Mouse (Mus musculus): ENCODE measurements at regions not wholly inside any gene's neighbourhood (a gene's known extent, or its start where the extent isn't known, plus 50 kb on each side); places are given as distances from the start of the nearest gene placed in this dataset.

DNA sequence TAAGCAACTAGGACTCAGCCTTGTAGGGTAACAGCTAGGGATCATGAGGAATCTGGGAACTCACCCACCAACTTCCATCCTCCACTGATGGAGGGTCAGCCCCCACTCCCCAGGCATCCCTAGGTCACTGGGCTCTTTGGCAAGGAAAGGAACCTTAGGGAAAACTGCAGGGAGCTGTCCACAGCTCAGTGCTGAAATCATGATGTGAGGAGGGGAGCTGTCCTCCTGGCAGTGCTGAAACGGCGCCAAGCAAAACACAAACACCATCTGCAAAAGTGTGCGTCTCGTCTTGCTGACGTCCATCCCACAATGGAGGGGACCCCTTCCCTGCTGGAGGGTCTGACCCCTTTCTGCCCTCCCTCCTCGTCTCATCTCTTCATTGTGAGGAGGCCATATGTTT is 68.6 kb upstream of the Rph3a start:
- DNase-seq (ENCODE audit: low spot score) (peak; percentile 59), ATAC-seq (no peak)
- peaks cover 2% of the 10 kb centered on the region; the same call in 1 of the 2 replicates for H3K4me1 ChIP-seq (ENCODE audit: control insufficient read depth, insufficient read depth, low read length)
- H3K4me2 ChIP-seq (ENCODE audit: low read length), result no peak overlapping the region
- no peak overlapping the region for H3K4me3 ChIP-seq (ENCODE audit: low read depth, low read length)
- no peaks in the 10 kb centered on the region for H3K27me3 ChIP-seq (replicated peaks; ENCODE audit: control insufficient read depth, insufficient read depth, low read length)
- H3K36me3 ChIP-seq (ENCODE audit: control insufficient read depth, insufficient read depth, low read length), result no peaks in the 10 kb centered on the region
- no peak overlapping the region for H3K27ac ChIP-seq (ENCODE audit: low read depth, low read length)
- no peak overlapping the region for H3K9ac ChIP-seq (ENCODE audit: low read length)
- WGBS, result 15% methylated on average over 6 of the region's 6 CpGs
- H3K9me3 ChIP-seq (replicated peaks; ENCODE audit: control insufficient read depth, low read length), result no peaks in the 10 kb centered on the region

DNA sequence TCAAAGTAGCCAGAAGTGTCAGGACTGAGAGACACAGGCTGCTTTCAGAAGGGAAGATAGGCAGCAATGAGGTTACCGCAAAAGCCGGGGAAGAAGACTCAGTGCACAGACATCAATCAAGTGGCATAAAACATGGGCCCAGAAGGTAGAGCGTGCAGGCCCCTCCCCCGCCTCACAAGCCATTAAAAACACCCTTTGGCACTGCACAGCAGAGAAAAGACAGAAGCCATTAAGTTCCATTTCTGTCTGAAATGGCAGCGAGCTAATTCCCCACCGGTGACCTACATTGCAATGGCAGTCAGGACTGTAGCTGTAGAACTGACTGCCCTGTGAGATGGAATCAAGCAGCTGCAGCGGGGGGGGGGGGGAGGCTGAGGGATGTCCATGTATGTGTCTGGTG is 66.8 kb upstream of the Rph3a start:
- no peaks in the 10 kb centered on the region for H3K9me3 ChIP-seq (replicated peaks; ENCODE audit: control insufficient read depth, low read length)
- H3K9ac ChIP-seq (ENCODE audit: low read length), result no peak overlapping the region
- H3K36me3 ChIP-seq (ENCODE audit: control insufficient read depth, insufficient read depth, low read length), result no peaks in the 10 kb centered on the region
- peaks cover 2% of the 10 kb centered on the region; the same call in 1 of the 2 replicates for H3K4me1 ChIP-seq (ENCODE audit: control insufficient read depth, insufficient read depth, low read length)
- DNase-seq (ENCODE audit: low spot score) (peak; percentile 33), ATAC-seq (no peak)
- H3K4me2 ChIP-seq (ENCODE audit: low read length), result no peak overlapping the region
- WGBS, result 73% methylated on average over 6 of the region's 7 CpGs
- H3K4me3 ChIP-seq (ENCODE audit: low read depth, low read length), result no peak overlapping the region
- H3K27ac ChIP-seq (ENCODE audit: low read depth, low read length), result 0 out of 2 replicates have a peak overlapping the region, but pooled peaks have one; percentile 55
- no peaks in the 10 kb centered on the region for H3K27me3 ChIP-seq (replicated peaks; ENCODE audit: control insufficient read depth, insufficient read depth, low read length)

GRCm38 (mm10) chr5:121068821-121069220 is 58.9 kb upstream of the Rph3a start:
- WGBS, result under 1% methylated on average over 11 of the region's 11 CpGs
- Histone ChIP-seq H3K36me3 (ENCODE audit: control insufficient read depth, insufficient read depth, low read length) (no peaks in the 10 kb centered on the region), H3K4me2 (ENCODE audit: low read length) (no peak overlapping the region), H3K27me3 (replicated peaks; ENCODE audit: control insufficient read depth, insufficient read depth, low read length) (no peaks in the 10 kb centered on the region; the same call in 1 of the 2 replicates), H3K9me3 (replicated peaks; ENCODE audit: control insufficient read depth, low read length) (no peaks in the 10 kb centered on the region), H3K4me1 (ENCODE audit: control insufficient read depth, insufficient read depth, low read length) (peaks cover 5% of the 10 kb centered on the region; the same call in 1 of the 2 replicates), H3K4me3 (ENCODE audit: low read depth, low read length) (no peak overlapping the region), H3K9ac (ENCODE audit: low read length) (no peak overlapping the region), H3K27ac (ENCODE audit: low read depth, low read length) (no peak overlapping the region; the same call in 1 of the 2 replicates)
- DNase-seq (ENCODE audit: low spot score) (peak; percentile 46), ATAC-seq (peak; percentile 20; the same call in 1 of the 2 replicates)

GRCm38 (mm10) chr5:121064721-121065120 is 54.8 kb upstream of the Rph3a start:
- H3K9me3 ChIP-seq (replicated peaks; ENCODE audit: control insufficient read depth, low read length), result no peaks in the 10 kb centered on the region
- H3K4me2 ChIP-seq (ENCODE audit: low read length), result no peak overlapping the region
- no peak overlapping the region for H3K9ac ChIP-seq (ENCODE audit: low read length)
- H3K36me3 ChIP-seq (ENCODE audit: control insufficient read depth, insufficient read depth, low read length), result no peaks in the 10 kb centered on the region
- H3K4me3 ChIP-seq (ENCODE audit: low read depth, low read length), result no peak overlapping the region
- no peak for DNase-seq (ENCODE audit: low spot score)
- no peak for ATAC-seq
- no peaks in the 10 kb centered on the region; the same call in 1 of the 2 replicates for H3K27me3 ChIP-seq (replicated peaks; ENCODE audit: control insufficient read depth, insufficient read depth, low read length)
- WGBS, result 60% methylated on average over 12 of the region's 12 CpGs
- H3K4me1 ChIP-seq (ENCODE audit: control insufficient read depth, insufficient read depth, low read length), result peaks cover 5% of the 10 kb centered on the region; the same call in 1 of the 2 replicates
- no peak overlapping the region for H3K27ac ChIP-seq (ENCODE audit: low read depth, low read length)

- Histone ChIP-seq H3K4me3 (ENCODE audit: low read depth, low read length) (no peak overlapping the region), H3K4me2 (ENCODE audit: low read length) (no peak overlapping the region), H3K27ac (ENCODE audit: low read depth, low read length) (no peak overlapping the region), H3K36me3 (ENCODE audit: control insufficient read depth, insufficient read depth, low read length) (no peaks in the 10 kb centered on the region), H3K9me3 (replicated peaks; ENCODE audit: control insufficient read depth, low read length) (no peaks in the 10 kb centered on the region), H3K9ac (ENCODE audit: low read length) (no peak overlapping the region), H3K4me1 (ENCODE audit: control insufficient read depth, insufficient read depth, low read length) (no peaks in the 10 kb centered on the region), H3K27me3 (replicated peaks; ENCODE audit: control insufficient read depth, insufficient read depth, low read length) (no peaks in the 10 kb centered on the region; the same call in 1 of the 2 replicates)
- 46% methylated on average over 4 of the region's 4 CpGs for WGBS
- ATAC-seq (no peak), DNase-seq (ENCODE audit: low spot score) (no peak)
Observed at GRCm38 (mm10) chr5:121062930-121063584, 53.2 kb upstream of the Rph3a start.

DNA sequence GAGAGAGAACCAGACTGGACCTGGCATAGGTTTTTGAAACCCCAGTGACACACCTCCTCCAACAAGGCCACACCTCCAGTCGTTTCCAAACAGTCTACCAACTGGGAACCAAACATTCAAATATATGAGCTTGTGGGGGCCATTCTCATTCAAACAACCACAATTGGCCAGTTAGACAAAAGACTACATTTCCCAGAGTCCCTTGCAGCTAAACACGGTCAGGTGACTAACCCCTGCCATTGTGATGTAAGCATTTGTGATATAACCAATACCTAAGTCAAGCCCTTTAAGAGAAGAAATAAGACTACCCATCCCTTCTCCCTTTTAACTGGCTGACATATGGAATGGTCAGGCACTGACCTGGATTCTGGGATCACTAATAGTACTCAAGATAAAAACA is 51.8 kb upstream of the Rph3a start:
- Histone ChIP-seq H3K4me2 (ENCODE audit: low read length) (no peak overlapping the region), H3K9me3 (replicated peaks; ENCODE audit: control insufficient read depth, low read length) (no peaks in the 10 kb centered on the region), H3K27ac (ENCODE audit: low read depth, low read length) (no peak overlapping the region), H3K36me3 (ENCODE audit: control insufficient read depth, insufficient read depth, low read length) (no peaks in the 10 kb centered on the region), H3K4me1 (ENCODE audit: control insufficient read depth, insufficient read depth, low read length) (no peaks in the 10 kb centered on the region), H3K27me3 (replicated peaks; ENCODE audit: control insufficient read depth, insufficient read depth, low read length) (no peaks in the 10 kb centered on the region; the same call in 1 of the 2 replicates), H3K4me3 (ENCODE audit: low read depth, low read length) (no peak overlapping the region), H3K9ac (ENCODE audit: low read length) (no peak overlapping the region)
- WGBS, result 70% methylated on average over 2 of the region's 2 CpGs
- DNase-seq (ENCODE audit: low spot score) (no peak), ATAC-seq (no peak)
